Mouse (Mus musculus) adrenal gland, adult 18-20 months (tissue): ENCODE measurements at regions not wholly inside any gene's neighbourhood (a gene's known extent, or its start where the extent isn't known, plus 50 kb on each side); places are given as distances from the start of the nearest gene placed in this dataset.
"Not testable (repeated sequence)": the region's sequence is repeated elsewhere in the genome, so short reads cannot be mapped to it uniquely, and the experiment has no call there.

Experiments
- DNase-seq, 2 experiments: peaks; one replicate each; pipeline ENCODE4 v3.0.0; 2021 to 2022; ENCODE audit warnings: low spot score in 2 of 2

DNA sequence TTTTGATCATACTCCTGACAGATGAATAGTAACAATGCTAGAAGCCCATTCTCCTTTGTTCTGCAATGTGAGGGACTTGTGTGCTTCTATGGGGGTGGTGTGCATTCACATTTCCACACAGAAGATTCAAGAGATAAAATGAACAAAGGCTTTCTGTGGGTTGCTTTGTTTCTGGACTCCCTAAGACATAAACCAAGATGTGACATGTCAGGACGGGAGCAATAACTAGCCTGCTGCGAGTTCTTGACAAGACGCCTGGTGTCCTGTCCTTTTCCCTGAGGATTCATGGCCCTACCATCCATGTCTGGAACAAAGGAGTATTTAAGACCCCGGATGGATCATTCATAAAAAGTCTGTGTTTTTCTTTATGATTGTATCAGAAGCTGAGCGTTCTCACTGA, 874.7 kb downstream of the Robo1 start:
- DNase-seq: no peak

DNA sequence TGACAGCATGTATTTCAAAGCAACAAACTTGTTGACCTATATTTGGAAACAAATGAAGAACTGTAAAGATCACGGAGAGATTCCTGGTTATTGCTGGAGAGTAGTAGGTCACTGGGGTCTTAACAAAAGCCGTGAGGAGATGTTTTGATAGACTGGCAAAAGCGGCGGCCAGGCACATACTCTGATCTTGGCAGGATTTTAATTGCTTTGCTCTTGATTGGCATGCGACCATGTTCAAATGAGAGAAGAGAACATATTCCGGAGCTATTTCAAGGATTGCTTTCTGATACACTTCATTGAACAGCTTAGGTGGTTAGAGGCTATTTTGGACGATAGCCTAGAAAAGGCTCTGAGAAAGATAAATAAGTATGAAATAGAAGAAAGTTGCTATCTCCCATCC, 874.2 kb downstream of the Robo1 start:
- no peak for DNase-seq

DNA sequence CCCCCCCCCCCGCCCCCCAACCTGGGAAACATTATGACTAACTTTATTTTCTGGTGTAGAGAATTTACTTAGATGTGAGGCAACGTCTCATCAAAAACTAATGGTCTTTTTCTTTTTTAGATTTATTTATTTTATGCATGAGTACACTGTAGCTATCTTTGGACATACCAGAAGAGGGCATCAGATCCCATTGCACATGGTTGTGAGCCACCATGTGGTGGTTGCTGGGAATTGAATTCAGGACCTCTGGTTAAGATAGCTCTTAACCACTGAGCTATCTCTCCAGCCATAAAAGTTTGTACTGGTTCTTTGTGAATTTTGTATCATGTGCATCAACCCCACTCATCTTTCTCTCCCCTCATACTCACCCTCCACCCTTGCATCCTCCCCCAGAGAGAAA, 847.3 kb downstream of the Robo1 start:
- no peak for DNase-seq

DNA sequence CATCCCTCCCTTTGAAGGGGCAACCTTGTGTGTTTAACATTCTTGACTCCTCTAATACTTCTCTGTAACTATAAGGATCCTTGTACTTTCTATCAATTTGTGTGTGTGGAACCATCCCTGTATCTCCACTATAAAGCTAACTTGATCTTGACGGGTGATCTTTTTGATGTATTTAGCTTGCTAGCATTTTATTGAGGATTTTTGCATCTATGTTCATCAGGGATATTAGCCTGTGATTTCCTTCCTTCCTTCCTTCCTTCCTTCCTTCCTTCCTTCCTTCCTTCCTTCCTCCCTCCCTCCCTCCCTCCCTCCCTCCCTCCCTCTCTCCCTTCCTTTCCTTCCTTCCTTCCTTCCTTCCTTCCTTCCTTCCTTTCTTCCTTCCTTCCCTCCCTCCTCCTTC, 819.8 kb downstream of the Robo1 start:
- not testable (repeated sequence) for DNase-seq

DNA sequence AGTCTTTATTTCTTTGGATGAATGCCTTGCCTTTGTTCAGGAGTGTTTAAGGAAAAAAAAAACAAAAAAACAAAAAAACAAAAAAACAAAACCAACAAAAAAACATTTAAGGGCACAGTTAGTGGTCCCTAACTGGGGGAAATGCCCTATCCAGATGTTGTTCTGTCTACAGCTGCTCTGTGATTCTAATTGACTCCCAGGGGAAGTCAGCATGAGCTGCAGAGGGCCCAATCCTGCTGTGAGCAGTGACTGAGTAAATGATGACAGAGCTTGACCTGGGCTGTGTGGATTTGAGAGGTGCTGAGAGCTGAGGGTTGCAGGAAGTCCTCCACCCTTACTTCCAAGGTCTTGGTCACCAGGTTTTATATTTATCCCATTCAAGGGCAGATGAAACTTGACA, 812.5 kb downstream of the Robo1 start:
- no peak for DNase-seq

DNA sequence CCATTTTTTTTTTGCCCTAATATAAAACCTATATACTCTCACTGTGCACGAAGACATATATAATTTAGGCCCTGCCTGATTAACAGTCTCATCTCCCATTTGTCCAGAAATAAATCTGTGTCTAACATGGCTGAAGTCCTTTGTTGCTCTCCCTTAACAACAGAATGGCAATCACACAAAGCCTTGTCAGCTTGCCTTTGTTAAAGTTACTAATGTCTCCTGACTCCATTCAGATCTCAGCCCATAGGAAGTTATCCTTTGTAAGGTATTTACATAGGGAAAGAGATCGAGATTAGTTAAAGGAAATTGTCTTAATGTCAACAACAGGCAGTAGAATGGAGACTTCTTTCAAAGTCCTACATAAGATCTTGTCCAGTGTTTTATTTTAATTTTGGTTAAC, 809.2 kb downstream of the Robo1 start:
- DNase-seq: no peak

DNA sequence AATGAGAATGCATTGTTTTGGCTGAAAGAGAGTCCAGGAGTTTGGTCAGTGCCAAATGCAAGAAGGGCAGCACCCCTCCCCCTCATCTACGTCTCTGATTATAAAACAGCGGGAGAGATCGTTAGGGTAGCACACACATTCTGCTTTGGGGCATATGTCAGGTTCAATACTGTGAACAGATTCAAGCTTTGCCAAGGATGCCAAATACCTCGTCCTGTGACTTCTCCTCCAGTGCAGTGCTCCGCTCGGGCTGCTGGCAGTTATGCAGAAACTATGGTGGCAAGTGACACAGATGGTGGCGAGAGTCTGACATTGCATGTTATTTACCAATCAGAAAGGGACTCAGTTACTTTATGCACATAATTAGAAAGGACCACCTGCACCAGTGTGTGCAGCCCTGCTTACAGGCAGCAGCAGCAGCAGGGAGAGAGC, 799.9 kb downstream of the Robo1 start:
- no peak for DNase-seq

DNA sequence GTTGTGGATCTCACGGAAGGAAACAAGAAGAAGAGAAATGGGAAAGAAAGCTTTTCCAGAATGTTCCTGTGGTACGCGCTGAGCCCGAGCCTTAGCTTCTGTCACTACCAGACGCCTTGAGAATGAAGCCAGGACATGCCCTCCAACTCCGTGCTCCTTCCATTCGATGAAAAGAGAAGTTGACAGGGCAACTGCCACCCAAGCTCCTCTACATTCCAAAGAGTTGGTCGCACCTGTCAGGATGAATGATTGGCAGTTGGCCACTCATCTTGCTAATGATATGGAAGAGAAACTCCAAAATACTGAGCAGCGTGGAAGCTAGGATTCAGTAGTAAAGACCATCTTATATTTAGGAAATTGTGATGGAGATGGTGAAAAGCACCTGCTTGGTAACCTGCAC, 799.5 kb downstream of the Robo1 start:
- DNase-seq: no peak

DNA sequence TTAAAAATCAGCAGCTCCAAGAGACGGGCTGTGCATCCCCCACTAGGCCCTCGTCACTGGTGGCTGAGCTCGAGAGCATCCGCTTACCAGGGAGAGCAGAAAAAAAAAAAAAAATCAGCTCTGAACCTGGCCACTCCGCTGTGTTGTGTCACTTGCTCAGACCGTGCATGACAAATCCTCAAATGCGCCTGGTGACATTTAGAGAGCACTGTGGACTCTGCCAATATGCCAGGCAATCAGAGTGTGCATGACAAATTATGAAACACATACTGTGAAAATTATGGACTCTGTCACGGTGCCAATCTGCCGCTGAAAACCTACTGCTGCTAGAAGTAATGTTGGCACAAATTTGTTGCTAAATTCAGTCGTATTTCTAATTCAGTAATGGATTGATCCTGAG, 797.4 kb downstream of the Robo1 start:
- DNase-seq: peak in 1 of 2 experiments; percentile 6

DNA sequence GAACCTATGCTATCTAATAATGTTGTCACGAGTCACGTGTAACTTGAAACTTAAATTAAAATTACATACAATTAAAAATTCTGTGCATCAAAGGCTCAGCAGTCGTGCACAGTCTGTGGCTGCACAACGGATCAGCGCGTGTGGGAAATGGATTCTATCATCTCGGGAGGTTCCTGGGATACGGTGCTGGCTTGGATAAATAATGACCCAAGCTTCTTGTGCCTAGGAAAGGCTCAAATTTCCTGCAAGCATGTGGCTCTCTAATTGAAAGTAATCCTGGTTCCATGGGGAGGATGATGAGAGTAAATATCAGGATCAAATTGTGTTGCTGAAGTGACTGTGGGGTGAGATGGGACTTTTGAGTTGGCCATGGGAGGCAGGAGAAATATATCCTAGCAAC, 792.2 kb downstream of the Robo1 start:
- DNase-seq: no peak

DNA sequence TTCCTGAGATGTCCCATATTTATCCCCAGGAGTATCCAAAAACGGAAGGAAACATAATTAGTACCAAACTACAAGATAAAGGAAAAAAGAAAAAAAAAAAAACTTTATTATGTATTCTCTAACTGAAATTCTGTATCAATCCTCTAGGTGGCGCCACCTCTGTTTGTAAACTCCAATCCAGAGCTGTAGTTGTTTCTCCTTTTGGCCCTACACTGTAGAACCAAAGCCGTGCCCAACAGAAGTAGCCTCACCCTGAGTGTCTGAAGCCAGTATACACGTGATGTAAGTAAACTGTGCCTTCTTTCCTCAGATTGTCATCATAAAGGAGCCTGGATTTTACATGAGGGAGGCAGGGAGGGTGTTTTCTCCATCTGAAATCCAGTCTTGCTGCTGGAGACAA, 790.7 kb downstream of the Robo1 start:
- DNase-seq: no peak

DNA sequence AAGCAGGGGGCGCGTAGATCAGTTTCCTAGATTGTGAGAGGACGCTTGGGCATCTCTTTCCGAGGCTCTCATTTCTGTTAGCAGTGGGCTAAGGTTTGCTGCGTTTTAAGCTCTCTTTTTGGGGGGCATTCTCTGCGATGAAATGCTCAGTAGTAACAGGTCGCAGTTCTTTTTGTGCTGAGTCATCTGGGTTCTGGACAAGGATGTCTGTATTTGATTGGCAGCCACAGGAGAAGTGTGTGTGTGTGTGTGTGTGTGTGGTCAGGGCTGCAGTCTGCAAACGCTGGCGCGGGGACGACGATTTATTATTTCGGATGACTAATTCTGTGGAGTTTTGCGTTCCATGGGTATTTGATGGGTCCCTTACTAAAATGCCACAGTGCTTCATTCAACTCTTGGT, 789.1 kb downstream of the Robo1 start:
- peak in 1 of 2 experiments; percentile 30 for DNase-seq

DNA sequence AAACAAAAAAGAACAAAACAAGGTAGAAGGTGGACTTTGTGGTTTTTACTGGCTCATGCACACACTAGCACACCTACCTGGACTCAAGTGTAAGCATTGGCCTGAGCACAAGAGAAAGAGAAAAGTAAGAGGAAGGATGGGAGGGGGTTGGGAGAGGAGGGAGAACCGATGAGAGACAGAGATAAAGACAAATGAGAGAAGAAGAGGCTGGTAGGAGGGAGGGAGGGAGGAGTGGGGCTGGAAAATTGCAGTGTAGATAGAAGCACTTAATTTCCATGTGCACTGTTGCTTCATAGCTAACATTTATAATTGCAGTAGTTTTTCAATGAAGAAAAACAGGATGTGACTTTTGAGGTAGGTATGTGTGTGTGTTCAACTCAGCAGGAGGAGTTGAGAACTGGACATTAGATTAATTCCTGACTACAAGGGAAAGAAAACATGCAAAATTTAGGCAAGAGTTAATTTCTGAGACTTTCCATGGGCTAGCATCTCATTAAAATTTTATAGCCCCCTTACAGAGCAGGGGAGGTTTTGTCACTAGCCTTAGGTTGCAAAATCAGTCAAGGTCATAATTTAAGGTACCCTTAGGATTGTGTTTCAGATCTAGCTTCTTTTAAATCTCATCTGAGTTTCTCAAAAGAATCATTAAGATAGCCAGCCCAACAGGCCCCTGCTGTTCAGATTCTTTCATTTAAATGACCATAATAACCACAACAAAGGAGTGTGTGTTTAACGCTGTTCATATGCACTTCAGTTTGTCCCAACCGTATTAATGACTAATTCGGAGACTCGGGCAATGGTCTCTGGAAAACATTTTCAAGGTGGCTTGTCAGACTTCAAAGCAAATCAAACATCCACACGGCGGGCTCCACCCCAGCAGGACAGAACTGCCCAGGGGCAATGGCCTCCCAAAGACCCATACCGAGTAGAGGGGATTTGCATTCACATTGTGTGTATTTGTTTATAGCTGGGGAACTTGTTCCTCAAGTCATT, 788.3 kb downstream of the Robo1 start:
- no peak for DNase-seq
